Mouse (Mus musculus) liver, embryonic 14.5 days (tissue): ENCODE results near the gene Armc8. TPM values are rescaled to one million over a fixed set of nuclear protein-coding genes. Genes with fewer than 3 reads are reported as not detected.

Experiments
- ATAC-seq: fragments of 200-750 bp; cut with Nextera tagmentation; 2 replicates; pipeline ENCODE4 v1.8.0; 2017; ENCODE audit warnings: moderate number of reproducible peaks, mild to moderate bottlenecking, moderate library complexity; ENCODE audit not compliant: insufficient read depth
- DNase-seq, 3 experiments: peaks; one replicate each; pipeline ENCODE4 v3.0.0-alpha.2; 2012 to 2013; ENCODE audit warnings: low read depth in 3 of 3, low spot score in 3 of 3
- H3K27ac ChIP-seq: fragments of 300-500 bp; sonication (generic); 2 replicates; pipeline ENCODE4 v1.5.1; 2014; ENCODE audit warnings: moderate library complexity, mild to moderate bottlenecking, control low read depth, inconsistent platforms
- H3K27me3 ChIP-seq: fragments of 300-500 bp; sonication (generic); 2 replicates; pipeline ENCODE4 v1.6.1; 2014; ENCODE audit warnings: mild to moderate bottlenecking, low read length, moderate library complexity; ENCODE audit not compliant: control insufficient read depth, insufficient read depth
- H3K36me3 ChIP-seq: fragments of 300-500 bp; sonication (generic); replicated peaks from 2 replicates; pipeline ENCODE4 v1.6.1; 2014; ENCODE audit warnings: low read depth; ENCODE audit not compliant: control insufficient read depth, insufficient read depth
- H3K4me1 ChIP-seq, 2 experiments: fragments of 200-500 bp in 1 of 2; fragments of 300-500 bp in 1 of 2; sonication (generic) in 1 of 2; replicated peaks; 2 replicates each; pipeline ENCODE4 v1.6.1; 2012 to 2014; ENCODE audit warnings: antibody characterized with exemption in 1 of 2, inconsistent platforms in 1 of 2, low read length in 1 of 2; ENCODE audit not compliant: control insufficient read depth in 2 of 2, insufficient read depth in 2 of 2
- H3K4me2 ChIP-seq: fragments of 300-500 bp; sonication (generic); 2 replicates; pipeline ENCODE4 v1.6.1; 2014; ENCODE audit warnings: low read depth, mild to moderate bottlenecking, control low read depth, moderate library complexity
- H3K4me3 ChIP-seq, 2 experiments: fragments of 200-500 bp in 1 of 2; fragments of 300-500 bp in 1 of 2; sonication (generic) in 1 of 2; 2 replicates each; pipeline ENCODE4 v1.5.1; 2012 to 2014; ENCODE audit warnings: low read depth in 2 of 2, low read length in 2 of 2, mild to moderate bottlenecking in 2 of 2, control low read depth in 1 of 2, inconsistent platforms in 1 of 2, moderate library complexity in 1 of 2; ENCODE audit not compliant: insufficient read depth in 1 of 2
- H3K9ac ChIP-seq: fragments of 300-500 bp; sonication (generic); replicated peaks from 2 replicates; pipeline ENCODE4 v1.6.1; 2014; ENCODE audit warnings: mild to moderate bottlenecking, control low read depth, moderate library complexity
- H3K9me3 ChIP-seq: fragments of 300-500 bp; sonication (generic); 2 replicates; pipeline ENCODE4 v1.6.1; 2016; ENCODE audit warnings: low read length, mixed read lengths; ENCODE audit not compliant: control insufficient read depth
- CTCF ChIP-seq: IDR thresholded peaks from 2 replicates; pipeline ENCODE4 v1.5.1; 2016; ENCODE audit warnings: antibody characterized with exemption, low read depth, control low read depth
- EP300 ChIP-seq: IDR thresholded peaks from 2 replicates; pipeline ENCODE4 v1.6.1; 2016; ENCODE audit warnings: antibody characterized with exemption, low read depth
- WGBS: fragments of 180-500 bp; shearing (Covaris S2); extraction: QIAGEN DNeasy Blood & Tissue Kit; methylation state at CpG from one replicate; pipeline ENCODE4 v1.1.7; 2014; ENCODE audit not compliant: insufficient replicate concordance; 5-methylcytosine and 5-hydroxymethylcytosine counted together
- polyA plus RNA-seq, 2 experiments: library from polyadenylated mRNA; depleted of rRNA in 1 of 2; stranded (reverse) in 1 of 2; unstranded in 1 of 2; fragments of >200 nt; fragmentation: Nextera tagmentation in 1 of 2; extraction: Ambion mirVana in 1 of 2; gene quantifications; 2 replicates each; pipeline versions ENCODE4 v1.2.1 to v1.2.3; 2012 to 2014

The Armc8 gene
- polyA plus RNA-seq, 2 experiments: 6.8 to 7.6 TPM

DNA sequence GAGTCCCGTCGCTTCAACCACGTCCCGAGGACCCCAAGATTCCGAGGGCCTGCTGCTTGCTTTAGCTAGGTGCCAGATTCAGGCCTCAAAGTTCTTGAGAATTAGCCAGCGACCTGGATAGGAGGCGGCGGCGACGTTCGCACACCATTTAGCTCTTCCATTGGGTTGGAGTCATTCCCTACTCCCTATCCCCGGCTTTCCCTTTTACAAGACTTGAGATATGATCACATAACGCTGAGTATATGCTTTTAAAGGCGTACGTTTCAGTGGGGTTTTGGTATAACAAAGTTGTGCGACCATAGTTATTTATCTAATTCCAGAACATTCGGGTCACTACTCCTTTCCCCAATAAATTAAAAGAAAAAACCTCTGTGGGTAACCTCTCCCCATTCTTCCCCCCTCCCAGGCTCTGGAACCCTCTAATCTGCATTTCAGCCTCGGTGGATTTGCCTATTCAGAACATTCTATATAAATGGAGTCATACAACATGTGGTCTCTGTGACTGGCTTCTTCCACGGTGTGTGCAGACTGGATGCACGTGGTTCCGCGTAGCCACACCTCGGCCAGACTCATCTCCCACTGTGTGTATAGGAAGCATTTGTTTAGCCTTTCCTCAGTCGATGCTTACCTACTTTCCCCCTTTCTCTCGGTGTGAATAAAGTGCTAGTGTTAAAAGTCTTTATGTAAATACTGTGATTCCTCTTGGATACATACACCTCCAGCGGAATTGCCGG, 131.5 kb downstream of the Armc8 start, which contains the start of gene Mras:
TSS of gene Mras (minus strand) at position 351 of the 734 bp plus-strand sequence.
- Histone ChIP-seq H3K27ac (no peak within 1 kb of the TSS), H3K4me1 (peaks cover 0 to 8% of the 10 kb centered on the region in 2 experiments; a peak in 1 of 4 replicates), H3K9ac (no peak within 1 kb of the TSS), H3K4me3 (peak within 1 kb of the TSS; percentile 32 to 58), H3K36me3 (no peaks in the 10 kb centered on the region), H3K4me2 (peak within 1 kb of the TSS; percentile 68), H3K9me3 (no peaks in the 10 kb centered on the region), H3K27me3 (peaks cover 32% of the 10 kb centered on the region)
- ATAC-seq: no peak
- TF ChIP-seq EP300 (no peak), CTCF (no peak)
- DNase-seq: no peak
- WGBS: 12% methylated on average over 27 of the region's 27 CpGs

DNA sequence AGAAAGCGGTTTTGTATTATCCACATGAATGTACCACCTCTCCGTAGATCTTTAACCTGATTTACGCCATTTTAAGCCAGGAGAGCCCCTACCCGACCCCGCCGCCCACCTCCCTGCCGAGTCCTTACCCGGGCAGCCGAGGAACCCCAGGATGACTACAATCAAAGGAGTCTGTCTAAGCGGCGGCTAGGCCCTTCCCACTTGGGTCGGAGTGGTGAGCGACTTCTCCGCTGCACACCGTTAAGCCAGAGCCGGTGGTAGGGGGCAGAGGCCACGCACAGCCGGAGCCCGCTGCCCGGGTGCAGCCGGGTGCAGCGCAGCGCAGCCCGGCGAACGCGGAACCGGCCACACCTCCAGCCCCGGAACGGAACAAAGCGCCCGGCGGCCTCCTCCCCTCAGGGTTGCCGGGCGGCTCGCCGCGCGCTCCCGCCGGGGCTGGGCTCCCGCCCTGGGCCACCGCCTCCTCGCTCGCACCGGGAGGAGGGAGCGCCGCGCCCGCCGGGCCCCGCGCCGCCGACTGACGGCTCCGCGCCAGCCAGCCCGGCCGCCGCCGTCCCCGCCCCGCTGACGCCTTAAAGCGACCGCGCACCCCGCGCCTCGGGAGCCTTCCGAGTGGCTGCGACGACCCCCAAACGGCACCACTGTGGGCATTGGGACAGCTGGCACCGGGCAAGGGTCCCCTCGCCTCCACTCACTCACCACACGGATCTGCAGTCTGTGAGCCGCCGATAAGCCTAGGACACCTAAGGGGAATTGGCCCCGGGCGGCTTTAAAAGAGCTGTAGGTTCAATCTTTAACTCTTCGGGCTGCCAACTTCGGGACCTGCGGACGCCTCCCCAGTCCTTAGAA, 132.3 kb downstream of the Armc8 start:
- under 1% methylated on average over 71 of the region's 86 CpGs for WGBS
- Histone ChIP-seq H3K27me3 (peaks cover 32% of the 10 kb centered on the region), H3K4me2 (peak overlapping the region; percentile 68), H3K9me3 (no peaks in the 10 kb centered on the region), H3K9ac (no peak overlapping the region), H3K36me3 (no peaks in the 10 kb centered on the region), H3K4me1 (peaks cover 0 to 8% of the 10 kb centered on the region in 2 experiments; a peak in 1 of 4 replicates), H3K4me3 (peak overlapping the region; percentile 32 to 58), H3K27ac (no peak overlapping the region)
- DNase-seq: peak in 2 of 3 experiments; percentile 14 to 16
- peak; percentile 67 for ATAC-seq
- TF ChIP-seq CTCF (no peak), EP300 (no peak)

DNA sequence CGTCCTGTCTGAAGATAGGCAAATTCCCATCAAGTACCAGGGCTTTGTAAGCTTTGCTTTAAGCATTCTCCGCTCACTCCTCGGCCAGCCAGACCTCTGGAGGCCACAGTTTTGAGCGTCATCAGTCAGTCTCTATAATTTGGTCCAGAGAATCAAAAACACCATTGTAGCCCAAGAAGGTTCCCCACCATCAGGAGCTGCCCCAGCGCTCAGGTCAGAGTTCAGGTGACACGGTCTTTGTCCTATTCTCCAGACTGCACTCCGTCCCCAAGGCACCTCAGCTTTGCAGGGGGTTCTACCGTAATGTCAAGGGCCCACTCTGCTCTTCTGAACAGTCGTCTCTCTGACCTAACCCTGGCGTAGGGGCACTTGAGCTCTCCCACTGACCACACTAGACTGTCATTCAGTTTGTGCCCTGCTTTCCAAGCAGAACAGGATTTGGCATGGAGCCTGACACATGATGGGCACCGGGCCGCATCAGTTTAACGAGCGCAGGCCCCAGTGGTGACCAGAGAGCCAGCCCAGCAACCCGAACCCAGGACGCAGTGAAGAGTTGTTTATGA, 133.0 kb downstream of the Armc8 start:
- Histone ChIP-seq H3K4me1 (peaks cover 0 to 8% of the 10 kb centered on the region in 2 experiments; a peak in 1 of 4 replicates), H3K4me3 (peak overlapping the region; percentile 32 to 58), H3K27me3 (peaks cover 32% of the 10 kb centered on the region), H3K27ac (no peak overlapping the region), H3K4me2 (peak overlapping the region; percentile 68), H3K36me3 (no peaks in the 10 kb centered on the region), H3K9ac (no peak overlapping the region), H3K9me3 (no peaks in the 10 kb centered on the region)
- TF ChIP-seq EP300: no peak
- TF ChIP-seq CTCF: no peak
- ATAC-seq (no peak), DNase-seq (no peak)
- WGBS: 34% methylated on average over 16 of the region's 16 CpGs

DNA sequence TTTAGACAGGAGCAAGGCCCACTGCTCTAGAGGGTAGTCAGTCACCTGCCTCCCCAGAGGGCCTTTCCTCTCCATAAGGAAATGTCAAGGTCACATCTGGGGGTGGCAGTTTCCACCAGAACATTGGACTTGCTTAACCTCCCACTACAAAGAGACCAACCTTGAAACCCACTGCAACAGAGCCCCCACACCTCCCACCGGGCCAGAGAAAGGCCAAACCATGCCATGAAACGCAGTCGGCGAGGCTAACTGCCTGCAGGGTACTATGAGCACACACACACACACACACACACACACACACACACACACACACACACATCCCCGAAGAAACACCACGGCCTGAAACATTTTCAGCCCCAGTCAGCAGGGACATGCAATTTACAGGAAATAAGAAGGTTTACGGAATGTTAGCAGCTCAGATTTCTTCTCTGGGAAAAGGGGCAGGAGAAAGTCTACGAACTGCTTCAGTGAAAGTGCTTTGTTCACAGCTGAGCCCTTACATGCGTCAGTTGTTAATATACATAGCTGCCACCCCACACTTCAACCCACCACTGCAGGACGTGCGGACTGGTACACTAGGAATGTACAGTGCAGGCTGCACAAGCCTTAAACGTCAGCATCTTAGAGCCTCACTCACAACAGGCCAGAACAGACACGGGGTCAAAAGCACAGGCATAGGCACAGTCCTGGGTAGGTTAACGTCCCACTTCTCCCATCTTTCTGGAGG, 133.6 kb downstream of the Armc8 start:
- DNase-seq: no peak
- ATAC-seq: no peak

More for the DNA sequence above, 133.6 kb downstream of the Armc8 start:
- Histone ChIP-seq H3K27ac (no peak overlapping the region), H3K4me1 (peaks cover 0 to 8% of the 10 kb centered on the region in 2 experiments; a peak in 1 of 4 replicates), H3K4me2 (peak overlapping the region; percentile 68), H3K4me3 (peak overlapping the region; percentile 32 to 58), H3K9me3 (no peaks in the 10 kb centered on the region), H3K9ac (no peak overlapping the region), H3K27me3 (peaks cover 32% of the 10 kb centered on the region), H3K36me3 (no peaks in the 10 kb centered on the region)
- 61% methylated on average over 14 of the region's 14 CpGs for WGBS
- no peak for TF ChIP-seq EP300
